Mouse (Mus musculus): Measurements from ENCODE around the gene Gsta2. TPM values are rescaled to one million over a fixed set of nuclear protein-coding genes. Genes with fewer than 3 reads are reported as not detected.
"Not testable (repeated sequence)": the region's sequence is repeated elsewhere in the genome, so short reads cannot be mapped to it uniquely, and the experiment has no call there.

Gene Gsta2
- total and polyA plus RNA-seq, 3 experiments: not detected

- Histone ChIP-seq H3K9me3 (replicated peaks) (no peaks in the 10 kb centered on the region), H3K4me3 (ENCODE audit: low read depth, low read length) (no peak overlapping the region), H3K4me1 (ENCODE audit: insufficient read depth, low read depth, low read length) (no peaks in the 10 kb centered on the region), H3K27me3 (ENCODE audit: insufficient read depth, low read length) (peaks cover 2% of the 10 kb centered on the region; the same call in 1 of the 2 replicates), H3K36me3 (replicated peaks) (no peaks in the 10 kb centered on the region)
- no peak for TF ChIP-seq GATA1 (IDR thresholded peaks at IDR 0.05; ENCODE audit: borderline replicate concordance, low read length)
- TF ChIP-seq CTCF (IDR thresholded peaks at IDR 0.05; ENCODE audit: low read depth, low read length): no peak
- no peak for TF ChIP-seq GATA2 (IDR thresholded peaks at IDR 0.05; ENCODE audit: borderline replicate concordance, low read depth, low read length)
- no peak for TF ChIP-seq TAL1 (conservative IDR thresholded peaks at IDR 0.05; ENCODE audit: low read depth, low read length)
- TF ChIP-seq POLR2AphosphoS5 (IDR thresholded peaks at IDR 0.05; ENCODE audit: insufficient replicate concordance, low read depth, low read length): no peak
- DNase-seq (ENCODE audit: low spot score): no peak
- ATAC-seq (ENCODE audit: extremely low read depth, insufficient number of reproducible peaks, low FRiP score, poor library complexity, severe bottlenecking): no peak
Measured at GRCm38 (mm10) chr9:78369786-78370185, 14.2 kb upstream of the Gsta2 start.

DNA sequence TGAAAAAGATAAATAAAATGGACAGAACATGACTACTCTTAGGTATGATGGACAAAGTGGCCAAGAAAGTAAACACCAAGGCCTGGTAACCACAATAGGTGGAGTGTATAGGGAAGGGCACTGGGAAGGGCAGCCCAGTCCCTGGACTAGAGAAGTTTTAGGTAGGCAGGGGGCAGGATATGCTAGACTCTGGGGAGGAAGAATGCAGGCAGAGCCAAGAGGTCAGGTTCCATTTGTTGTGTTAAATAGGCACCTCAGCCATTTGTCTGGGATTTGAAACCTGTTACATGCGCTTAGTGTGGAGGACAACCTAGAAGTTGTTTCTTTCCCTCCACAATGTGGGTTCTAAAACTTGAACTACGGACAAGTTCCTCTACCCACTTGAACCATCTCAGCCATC, 13.8 kb upstream of the Gsta2 start:
- no peak for TF ChIP-seq TAL1 (conservative IDR thresholded peaks at IDR 0.05; ENCODE audit: low read depth, low read length)
- TF ChIP-seq POLR2AphosphoS5 (IDR thresholded peaks at IDR 0.05; ENCODE audit: insufficient replicate concordance, low read depth, low read length): no peak
- no peak for TF ChIP-seq GATA2 (IDR thresholded peaks at IDR 0.05; ENCODE audit: borderline replicate concordance, low read depth, low read length)
- TF ChIP-seq CTCF (IDR thresholded peaks at IDR 0.05; ENCODE audit: low read depth, low read length): no peak
- TF ChIP-seq GATA1 (IDR thresholded peaks at IDR 0.05; ENCODE audit: borderline replicate concordance, low read length): no peak
- H3K36me3 ChIP-seq (replicated peaks): no peaks in the 10 kb centered on the region
- no peak for DNase-seq (ENCODE audit: low spot score)
- no peaks in the 10 kb centered on the region for H3K4me1 ChIP-seq (ENCODE audit: insufficient read depth, low read depth, low read length)
- no peaks in the 10 kb centered on the region for H3K9me3 ChIP-seq (replicated peaks)
- H3K4me3 ChIP-seq (ENCODE audit: low read depth, low read length): no peak overlapping the region
- H3K27me3 ChIP-seq (ENCODE audit: insufficient read depth, low read length): peaks cover 3% of the 10 kb centered on the region; the same call in 1 of the 2 replicates
- ATAC-seq (ENCODE audit: extremely low read depth, insufficient number of reproducible peaks, low FRiP score, poor library complexity, severe bottlenecking): no peak

GRCm38 (mm10) chr9:78368671-78369293, 13.2 kb upstream of the Gsta2 start:
- ATAC-seq (ENCODE audit: extremely low read depth, insufficient number of reproducible peaks, low FRiP score, poor library complexity, severe bottlenecking): no peak

GRCm38 (mm10) chr9:78367959-78368358, 12.4 kb upstream of the Gsta2 start, which contains the start of gene Dppa5a:
Gene Dppa5a (minus strand): TSS chr9:78368177.
- not testable (repeated sequence) for H3K4me1 ChIP-seq (ENCODE audit: insufficient read depth, low read depth, low read length); ATAC-seq (ENCODE audit: extremely low read depth, insufficient number of reproducible peaks, low FRiP score, poor library complexity, severe bottlenecking); DNase-seq (ENCODE audit: low spot score); H3K9me3 ChIP-seq (replicated peaks); H3K4me3 ChIP-seq (ENCODE audit: low read depth, low read length); H3K36me3 ChIP-seq (replicated peaks); H3K27me3 ChIP-seq (ENCODE audit: insufficient read depth, low read length)

More at GRCm38 (mm10) chr9:78368671-78369293, 13.2 kb upstream of the Gsta2 start:
- TF ChIP-seq CTCF (IDR thresholded peaks at IDR 0.05; ENCODE audit: low read depth, low read length) (no peak), GATA1 (IDR thresholded peaks at IDR 0.05; ENCODE audit: borderline replicate concordance, low read length) (no peak), POLR2AphosphoS5 (IDR thresholded peaks at IDR 0.05; ENCODE audit: insufficient replicate concordance, low read depth, low read length) (no peak), GATA2 (IDR thresholded peaks at IDR 0.05; ENCODE audit: borderline replicate concordance, low read depth, low read length) (no peak), TAL1 (conservative IDR thresholded peaks at IDR 0.05; ENCODE audit: low read depth, low read length) (no peak)
- H3K36me3 ChIP-seq (replicated peaks): no peaks in the 10 kb centered on the region
- no peak overlapping the region for H3K4me3 ChIP-seq (ENCODE audit: low read depth, low read length)
- no peaks in the 10 kb centered on the region for H3K4me1 ChIP-seq (ENCODE audit: insufficient read depth, low read depth, low read length)
- DNase-seq (ENCODE audit: low spot score): no peak
- H3K9me3 ChIP-seq (replicated peaks): no peaks in the 10 kb centered on the region
- H3K27me3 ChIP-seq (ENCODE audit: insufficient read depth, low read length): peaks cover 3% of the 10 kb centered on the region; the same call in 1 of the 2 replicates

DNA sequence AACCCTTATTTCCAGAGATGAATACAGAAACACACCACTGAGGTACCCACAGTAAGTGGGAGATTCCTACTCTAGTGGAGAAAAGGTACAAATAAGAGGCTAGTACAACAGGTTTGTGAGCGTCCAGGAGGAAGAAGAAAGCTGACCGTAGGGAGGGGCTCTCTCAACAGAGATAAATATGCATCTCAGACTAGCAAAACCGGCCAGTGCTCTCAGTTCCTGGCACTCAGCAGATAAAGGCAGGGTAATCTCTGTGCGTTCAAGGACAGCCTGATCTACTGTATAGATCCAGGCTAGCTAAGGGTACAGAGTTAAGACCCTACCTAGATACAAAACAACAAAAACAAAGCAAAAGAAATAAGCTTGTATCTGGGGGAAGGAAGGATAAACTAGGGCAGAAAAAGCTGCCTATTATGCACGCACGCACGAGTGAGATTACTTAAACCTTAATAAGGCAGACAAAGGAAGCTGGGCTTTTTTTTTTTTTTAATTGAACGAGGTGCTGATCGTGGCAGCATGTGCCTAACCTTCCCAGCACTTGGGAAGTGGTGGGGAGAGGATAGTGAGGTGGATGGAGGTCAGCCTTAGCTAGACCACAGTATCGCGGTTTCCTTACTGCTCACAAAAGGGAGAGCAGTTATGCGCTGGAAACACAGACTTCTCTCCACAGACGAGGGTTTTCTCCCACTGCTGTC, 10.4 kb upstream of the Gsta2 start:
- H3K36me3 ChIP-seq (replicated peaks): no peaks in the 10 kb centered on the region
- no peak overlapping the region for H3K4me3 ChIP-seq (ENCODE audit: low read depth, low read length)
- no peaks in the 10 kb centered on the region for H3K9me3 ChIP-seq (replicated peaks)
- TF ChIP-seq GATA1 (IDR thresholded peaks at IDR 0.05; ENCODE audit: borderline replicate concordance, low read length): no peak
- no peak for TF ChIP-seq GATA2 (IDR thresholded peaks at IDR 0.05; ENCODE audit: borderline replicate concordance, low read depth, low read length)
- no peak for TF ChIP-seq CTCF (IDR thresholded peaks at IDR 0.05; ENCODE audit: low read depth, low read length)
- TF ChIP-seq TAL1 (conservative IDR thresholded peaks at IDR 0.05; ENCODE audit: low read depth, low read length): no peak
- no peak for TF ChIP-seq POLR2AphosphoS5 (IDR thresholded peaks at IDR 0.05; ENCODE audit: insufficient replicate concordance, low read depth, low read length)
- no peak for ATAC-seq (ENCODE audit: extremely low read depth, insufficient number of reproducible peaks, low FRiP score, poor library complexity, severe bottlenecking)
- peaks cover 3% of the 10 kb centered on the region; the same call in 1 of the 2 replicates for H3K27me3 ChIP-seq (ENCODE audit: insufficient read depth, low read length)
- no peaks in the 10 kb centered on the region for H3K4me1 ChIP-seq (ENCODE audit: insufficient read depth, low read depth, low read length)
- DNase-seq (ENCODE audit: low spot score): no peak

GRCm38 (mm10) chr9:78364701-78365100, 9.1 kb upstream of the Gsta2 start:
- DNase-seq (ENCODE audit: low spot score) (no peak), ATAC-seq (ENCODE audit: extremely low read depth, insufficient number of reproducible peaks, low FRiP score, poor library complexity, severe bottlenecking) (no peak)
- TF ChIP-seq GATA1 (IDR thresholded peaks at IDR 0.05; ENCODE audit: borderline replicate concordance, low read length) (no peak), GATA2 (IDR thresholded peaks at IDR 0.05; ENCODE audit: borderline replicate concordance, low read depth, low read length) (no peak), POLR2AphosphoS5 (IDR thresholded peaks at IDR 0.05; ENCODE audit: insufficient replicate concordance, low read depth, low read length) (no peak), TAL1 (conservative IDR thresholded peaks at IDR 0.05; ENCODE audit: low read depth, low read length) (no peak), CTCF (IDR thresholded peaks at IDR 0.05; ENCODE audit: low read depth, low read length) (no peak)
- H3K36me3 ChIP-seq (replicated peaks): no peaks in the 10 kb centered on the region
- H3K9me3 ChIP-seq (replicated peaks): no peaks in the 10 kb centered on the region
- peaks cover 3% of the 10 kb centered on the region; the same call in 1 of the 2 replicates for H3K27me3 ChIP-seq (ENCODE audit: insufficient read depth, low read length)
- no peaks in the 10 kb centered on the region for H3K4me1 ChIP-seq (ENCODE audit: insufficient read depth, low read depth, low read length)
- H3K4me3 ChIP-seq (ENCODE audit: low read depth, low read length): no peak overlapping the region
